Mouse (Mus musculus) thymus, postnatal 25 days (tissue): ENCODE measurements around the gene Cbl.

Experiments
- DNase-seq: peaks from one replicate; pipeline ENCODE4 v3.0.0; 2022

Cbl gene

DNA sequence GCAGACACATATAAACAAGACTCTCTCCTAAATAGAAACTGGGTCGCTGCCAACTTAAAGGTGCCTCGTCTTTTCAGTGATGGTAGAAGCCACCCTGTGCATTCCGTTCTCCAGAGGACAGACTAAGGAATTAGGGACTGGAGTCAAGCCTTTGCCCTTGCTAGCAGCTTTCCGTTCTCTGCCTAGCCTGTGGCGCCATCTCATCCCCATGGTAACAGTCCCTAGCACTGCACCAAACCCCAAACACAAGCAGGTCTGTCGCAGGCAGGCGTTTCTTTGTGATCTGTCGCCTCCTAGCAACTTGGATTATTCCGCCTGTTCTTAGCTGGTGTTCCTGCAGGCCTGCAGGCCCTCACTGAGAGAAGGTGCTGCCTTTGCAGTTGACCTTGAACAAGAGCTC is 137.3 kb downstream of the Cbl start:
- no peak for DNase-seq

DNA sequence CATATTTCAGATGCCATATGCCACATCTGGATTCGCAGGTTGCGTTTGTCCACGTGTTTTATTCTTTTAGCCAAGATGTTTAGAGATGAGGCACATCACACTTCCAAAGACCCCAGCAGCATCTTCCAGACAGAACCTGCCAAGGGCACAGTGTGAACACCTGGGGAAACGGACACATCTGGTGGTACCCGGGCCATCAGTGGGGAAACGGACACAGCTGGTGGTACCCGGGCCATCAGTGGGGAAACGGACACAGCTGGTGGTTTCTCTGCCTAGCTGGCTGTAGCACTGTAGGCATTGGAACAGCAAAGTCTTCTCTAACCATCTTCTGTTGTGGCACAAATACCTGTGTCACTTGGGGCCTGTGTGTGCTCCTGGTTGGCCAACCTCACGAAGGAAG is 138.1 kb downstream of the Cbl start:
- DNase-seq, result no peak

DNA sequence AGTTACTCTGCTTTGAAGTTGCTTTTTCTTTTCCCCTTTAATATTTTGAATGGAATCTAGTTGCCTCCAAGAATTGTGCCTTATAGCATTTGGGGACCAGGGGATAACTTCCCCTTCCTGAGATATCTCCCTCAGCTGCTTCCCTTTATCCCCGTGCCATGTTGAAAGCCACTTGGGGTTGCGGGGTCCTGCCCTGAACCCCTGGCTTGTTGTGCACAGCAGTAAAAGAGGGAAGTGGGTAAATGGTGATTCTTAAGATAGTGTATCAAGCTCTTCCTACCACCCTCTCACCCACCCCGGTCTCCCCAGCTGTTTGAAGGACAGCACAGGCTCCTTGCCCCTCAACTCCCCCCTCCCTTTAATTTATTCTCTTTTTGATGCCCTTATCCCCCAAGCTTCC is 139.1 kb downstream of the Cbl start:
- no peak for DNase-seq

DNA sequence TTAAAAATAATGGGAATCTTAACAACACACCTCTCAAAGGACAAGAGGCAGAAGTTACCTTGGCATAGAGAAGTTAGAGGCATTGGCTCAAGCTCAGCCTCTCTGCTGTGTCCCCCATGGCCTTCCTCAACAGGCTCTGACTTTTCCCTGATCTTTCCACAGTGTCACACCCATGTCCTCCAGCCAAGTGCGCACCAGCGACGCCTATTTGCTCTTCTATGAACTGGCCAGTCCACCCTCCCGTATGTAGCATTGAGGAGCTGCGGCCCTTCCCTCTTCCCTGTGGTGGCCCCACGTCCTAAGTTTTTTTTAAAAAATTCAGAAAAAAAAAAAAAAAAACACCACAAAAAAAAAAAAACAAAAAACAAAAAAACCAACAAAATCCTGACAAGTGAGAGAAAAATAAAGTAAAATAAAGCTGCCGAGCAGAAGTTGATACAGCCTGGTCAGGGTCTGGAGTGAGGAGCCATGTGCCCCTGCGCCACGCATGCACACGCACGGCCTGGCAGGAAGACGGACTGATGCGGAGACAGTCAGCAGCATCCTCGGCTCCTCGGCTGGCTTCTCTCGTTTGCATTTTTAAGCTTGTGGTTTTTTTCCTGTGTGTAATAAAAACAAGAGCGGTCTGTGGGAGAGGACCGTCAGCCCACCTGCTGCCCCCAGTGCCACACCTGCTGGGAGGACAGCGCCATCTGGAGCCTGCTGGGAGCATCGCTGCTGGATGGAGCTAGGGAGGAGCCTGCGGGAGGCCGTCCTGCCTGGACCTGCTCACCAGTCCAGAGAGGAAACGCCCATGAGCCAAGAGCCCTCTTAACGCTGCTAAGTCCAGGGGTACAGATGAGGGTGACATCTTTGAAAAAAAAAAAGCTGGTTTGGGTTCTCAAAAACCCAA is 140.0 kb downstream of the Cbl start:
- peak; percentile 91 for DNase-seq
